Mouse (Mus musculus) stomach, embryonic 16.5 days (tissue): Measurements from ENCODE around the gene Manbal. TPM values are rescaled to one million over a fixed set of nuclear protein-coding genes. Genes with fewer than 3 reads are reported as not detected.
A peak's percentile ranks its signal among the peaks of the same experiment; 100 is the strongest.
"Not testable (repeated sequence)": the region's sequence is repeated elsewhere in the genome, so short reads cannot be mapped to it uniquely, and the experiment has no call there.

ENCODE experiments used
- ATAC-seq: fragments of 200-750 bp; cut with Nextera tagmentation; 2 replicates; pipeline ENCODE4 v1.8.0; 2017; ENCODE audit warnings: moderate number of reproducible peaks, moderate TSS enrichment; ENCODE audit not compliant: insufficient read depth, low FRiP score
- H3K27ac ChIP-seq: fragments of 300-500 bp; sonication (generic); 2 replicates; pipeline ENCODE4 v1.5.1; 2014; ENCODE audit warnings: low read length
- H3K27me3 ChIP-seq: fragments of 300-500 bp; sonication (generic); 2 replicates; pipeline ENCODE4 v1.6.1; 2014; ENCODE audit warnings: low read length, control low read depth, mixed read lengths; ENCODE audit not compliant: control insufficient read depth, insufficient read depth
- H3K36me3 ChIP-seq: fragments of 300-500 bp; sonication (generic); 2 replicates; pipeline ENCODE4 v1.6.1; 2014; ENCODE audit warnings: low read length; ENCODE audit not compliant: control insufficient read depth, insufficient read depth
- H3K4me1 ChIP-seq: fragments of 300-500 bp; sonication (generic); 2 replicates; pipeline ENCODE4 v1.6.1; 2014; ENCODE audit warnings: low read length, control low read depth, mixed read lengths; ENCODE audit not compliant: control insufficient read depth, insufficient read depth
- H3K4me2 ChIP-seq: fragments of 300-500 bp; sonication (generic); 2 replicates; pipeline ENCODE4 v1.6.1; 2014; ENCODE audit warnings: low read depth, low read length, mixed read lengths
- H3K4me3 ChIP-seq: fragments of 300-500 bp; sonication (generic); replicated peaks from 2 replicates; pipeline ENCODE4 v1.5.1; 2014; ENCODE audit warnings: mild to moderate bottlenecking, low read length
- H3K9ac ChIP-seq: fragments of 300-500 bp; sonication (generic); 2 replicates; pipeline ENCODE4 v1.6.1; 2014; ENCODE audit warnings: low read length
- H3K9me3 ChIP-seq: fragments of 300-500 bp; sonication (generic); replicated peaks from 2 replicates; pipeline ENCODE4 v1.6.1; 2016; ENCODE audit warnings: low read length, control low read depth; ENCODE audit not compliant: control insufficient read depth
- WGBS: fragments of 180-500 bp; shearing (Covaris S2); extraction: QIAGEN DNeasy Blood & Tissue Kit; methylation state at CpG from one replicate; pipeline ENCODE4 v1.1.7; 2014; 5-methylcytosine and 5-hydroxymethylcytosine counted together
- polyA plus RNA-seq: library from polyadenylated mRNA; unstranded; fragments of >200 nt; fragmentation: Nextera tagmentation; extraction: Ambion mirVana; gene quantifications from 2 replicates; pipeline ENCODE4 v1.2.1, GENCODE M21; 2015

Manbal gene
- polyA plus RNA-seq, 1 experiment from 2014 or later, result 78.0 TPM

DNA sequence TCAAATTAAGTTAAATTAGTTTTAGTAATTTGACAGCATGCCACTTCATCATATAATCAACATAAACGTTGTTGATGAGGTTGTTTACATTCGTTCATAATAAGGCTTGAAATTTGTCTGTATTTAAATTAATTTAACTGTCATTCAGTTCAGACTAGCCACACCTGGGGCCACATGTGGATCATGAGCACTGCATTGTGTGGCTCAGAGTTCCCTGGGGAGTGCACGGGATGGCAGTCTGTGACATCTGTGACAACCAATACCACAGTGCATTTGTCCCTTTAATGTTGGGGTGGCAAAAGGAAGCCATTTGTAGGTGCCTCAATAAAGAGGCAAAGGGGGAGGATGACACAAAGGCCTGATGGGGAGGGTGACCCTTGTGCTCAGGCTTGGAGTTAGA lies 9.6 kb downstream of the Manbal start:
- no peak for ATAC-seq
- Histone ChIP-seq H3K27me3 (no peaks in the 10 kb centered on the region), H3K4me2 (no peak overlapping the region), H3K27ac (no peak overlapping the region), H3K9me3 (no peaks in the 10 kb centered on the region), H3K36me3 (0 out of 2 replicates have a peak, but pooled peaks cover 4% of the 10 kb centered on the region), H3K9ac (no peak overlapping the region), H3K4me3 (no peak overlapping the region), H3K4me1 (peaks cover 24% of the 10 kb centered on the region)
- WGBS, result 58% methylated on average over 3 of the region's 3 CpGs

DNA sequence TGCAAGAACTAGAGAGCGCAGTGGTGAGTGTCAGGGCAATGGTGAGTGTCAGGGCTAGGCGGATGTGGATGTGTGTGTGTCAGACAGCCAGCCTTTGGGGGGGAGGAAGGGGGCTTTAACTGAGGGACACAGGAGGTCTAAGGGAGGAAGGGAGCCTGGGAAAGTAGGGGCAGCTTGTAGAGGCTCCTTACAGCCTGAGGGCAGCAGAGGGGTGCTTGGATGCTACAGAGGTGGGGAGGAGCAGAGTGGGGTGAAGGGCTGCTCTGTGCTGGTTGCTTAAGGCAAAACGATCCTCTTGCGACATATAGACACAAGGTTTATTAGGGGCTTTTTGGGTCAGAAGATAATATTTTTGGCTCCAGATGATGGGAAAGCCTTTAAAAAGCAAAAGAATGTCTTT lies 17.4 kb downstream of the Manbal start:
- no peaks in the 10 kb centered on the region for H3K9me3 ChIP-seq
- no peaks in the 10 kb centered on the region for H3K4me1 ChIP-seq
- ATAC-seq, result no peak
- no peak overlapping the region for H3K27ac ChIP-seq
- no peak overlapping the region for H3K4me3 ChIP-seq
- no peak overlapping the region for H3K4me2 ChIP-seq
- no peaks in the 10 kb centered on the region for H3K27me3 ChIP-seq
- no peak overlapping the region for H3K9ac ChIP-seq
- 86% methylated on average over 4 of the region's 4 CpGs for WGBS
- H3K36me3 ChIP-seq, result 0 out of 2 replicates have a peak, but pooled peaks cover 3% of the 10 kb centered on the region

DNA sequence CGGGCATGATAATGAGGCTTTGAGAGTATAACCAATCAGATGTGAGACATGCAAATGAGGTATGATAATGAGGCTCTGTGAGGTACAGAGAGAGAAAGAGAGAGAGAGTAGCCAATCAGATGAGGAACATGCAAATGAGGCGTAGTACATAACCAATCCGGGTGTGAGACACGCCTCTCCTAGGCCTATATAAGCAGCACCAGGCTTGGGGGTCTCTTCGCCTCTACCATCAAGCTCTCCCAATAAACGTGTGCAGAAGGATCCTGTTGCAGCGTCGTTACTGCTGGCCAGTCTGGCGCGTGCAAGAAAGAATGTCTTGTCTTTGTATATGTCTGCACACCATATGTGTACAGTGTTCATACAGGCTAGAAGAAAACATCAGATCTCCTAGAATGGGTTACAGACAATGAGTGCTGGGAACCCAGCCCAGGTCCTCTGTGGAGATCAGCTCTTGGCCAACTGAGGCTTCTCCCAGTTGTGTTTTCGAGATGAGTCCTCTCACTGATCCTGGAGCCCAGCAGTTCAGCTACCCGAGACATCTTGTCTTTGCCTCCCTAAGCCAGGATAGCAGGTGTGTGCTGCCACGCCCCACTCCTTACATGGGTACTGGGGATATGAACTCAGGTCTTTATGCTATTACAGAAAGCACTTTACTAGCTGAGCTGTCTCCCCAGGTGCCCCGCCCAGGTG lies 21.7 kb downstream of the Manbal start:
- not testable (repeated sequence) for H3K4me2 ChIP-seq, H3K4me1 ChIP-seq, H3K36me3 ChIP-seq, H3K4me3 ChIP-seq, H3K9me3 ChIP-seq, H3K27me3 ChIP-seq, H3K9ac ChIP-seq, H3K27ac ChIP-seq, ATAC-seq
- WGBS, result 92% methylated on average over 14 of the region's 14 CpGs

DNA sequence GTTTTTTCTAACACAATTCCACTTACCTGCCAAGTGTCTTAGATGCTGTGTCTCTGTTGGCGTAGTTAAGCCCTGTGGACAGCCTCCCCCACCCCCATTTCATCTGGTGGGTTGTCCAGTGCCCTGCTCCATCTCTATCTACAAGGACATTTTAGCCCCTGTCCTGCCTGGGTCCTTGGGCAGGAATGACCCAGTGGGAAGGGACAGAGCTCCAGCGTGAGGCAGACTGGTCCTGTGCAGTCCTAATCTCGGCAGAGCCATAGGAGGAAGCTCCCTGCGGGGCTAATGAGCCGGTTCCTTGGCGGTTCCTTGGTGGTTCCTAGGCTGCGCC lies 22.2 kb downstream of the Manbal start:
- Histone ChIP-seq H3K4me2 (no peak overlapping the region), H3K4me1 (peaks cover 11% of the 10 kb centered on the region), H3K27me3 (no peaks in the 10 kb centered on the region), H3K27ac (no peak overlapping the region), H3K4me3 (no peak overlapping the region), H3K9ac (no peak overlapping the region), H3K36me3 (0 out of 2 replicates have a peak, but pooled peaks cover 3% of the 10 kb centered on the region), H3K9me3 (no peaks in the 10 kb centered on the region)
- 91% methylated on average over 7 of the region's 7 CpGs for WGBS
- no peak for ATAC-seq

DNA sequence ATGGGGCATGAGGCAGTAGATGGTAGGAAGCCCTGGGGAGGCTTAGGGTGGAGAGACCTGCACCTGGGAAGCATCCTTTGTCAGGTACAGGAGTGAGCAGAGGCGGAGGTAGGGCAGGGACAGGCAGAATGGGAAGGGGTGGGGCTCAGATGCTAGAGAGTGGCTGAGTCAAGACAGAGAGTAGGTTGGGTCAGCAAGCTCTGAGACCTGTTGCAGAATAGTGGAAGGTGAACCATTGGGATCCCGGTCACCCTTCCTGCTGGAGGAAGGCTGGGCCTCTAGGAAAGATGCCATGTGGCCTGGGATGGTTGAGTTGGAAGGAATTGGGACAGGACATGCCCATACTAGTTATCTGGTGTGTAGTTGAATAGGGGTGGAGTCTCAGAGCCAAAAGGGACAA lies 24.9 kb downstream of the Manbal start:
- H3K4me3 ChIP-seq, result no peak overlapping the region
- no peak for ATAC-seq
- H3K9ac ChIP-seq, result no peak overlapping the region
- H3K9me3 ChIP-seq, result no peaks in the 10 kb centered on the region
- peaks cover 6% of the 10 kb centered on the region; the same call in 1 of the 2 replicates for H3K36me3 ChIP-seq
- H3K27ac ChIP-seq, result peak overlapping the region; percentile 31
- H3K4me1 ChIP-seq, result peaks cover 31% of the 10 kb centered on the region
- no peaks in the 10 kb centered on the region for H3K27me3 ChIP-seq
- WGBS, result 86% methylated on average over 2 of the region's 2 CpGs
- H3K4me2 ChIP-seq, result no peak overlapping the region

DNA sequence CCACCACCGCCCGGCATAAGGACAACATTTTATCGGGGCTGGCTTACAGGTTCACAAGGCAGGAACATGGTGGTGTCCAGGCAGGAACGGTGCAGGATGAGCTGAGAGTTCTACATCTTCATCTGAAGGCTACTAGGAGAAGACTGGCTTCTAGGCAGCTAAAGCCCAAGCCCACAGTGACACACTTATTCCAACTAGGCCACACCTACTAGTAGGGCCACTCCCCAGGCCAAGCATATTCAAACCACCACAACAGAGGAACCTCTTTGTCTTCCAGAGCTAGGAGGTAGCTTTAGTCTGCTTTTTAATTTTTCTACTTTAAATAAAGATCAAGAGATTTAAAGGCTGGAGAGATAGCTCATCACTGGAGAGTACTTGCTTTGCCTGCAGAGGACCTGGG lies 26.2 kb downstream of the Manbal start:
- Histone ChIP-seq H3K4me3 (no peak overlapping the region), H3K4me1 (peaks cover 31% of the 10 kb centered on the region), H3K9ac (no peak overlapping the region), H3K36me3 (peaks cover 14% of the 10 kb centered on the region), H3K9me3 (peaks cover 4% of the 10 kb centered on the region; the same call in 1 of the 2 replicates), H3K27me3 (no peaks in the 10 kb centered on the region), H3K4me2 (no peak overlapping the region), H3K27ac (peak overlapping the region; percentile 82)
- WGBS, result 97% methylated on average over 4 of the region's 4 CpGs
- no peak for ATAC-seq

DNA sequence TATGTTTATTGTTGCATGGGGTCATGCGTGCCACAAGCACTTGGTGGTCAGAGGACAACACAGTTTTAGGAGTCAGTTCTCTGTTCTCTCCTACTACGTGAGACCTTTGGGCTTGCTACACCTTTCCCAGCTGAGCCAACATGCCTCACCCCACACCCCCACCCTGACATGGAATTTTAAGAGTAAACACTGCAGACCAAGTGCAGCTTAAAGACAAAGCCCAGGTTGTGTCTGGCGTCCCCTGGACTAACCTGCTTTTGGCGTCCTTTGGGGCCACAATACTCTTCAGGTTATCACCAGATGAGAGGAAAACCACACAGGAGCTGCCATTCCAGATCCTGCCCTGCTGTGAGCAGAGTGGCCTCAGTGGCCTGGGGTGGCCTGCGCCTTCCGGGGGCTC lies 27.5 kb downstream of the Manbal start:
- H3K4me2 ChIP-seq, result no peak overlapping the region
- 44% methylated on average over 6 of the region's 6 CpGs for WGBS

DNA sequence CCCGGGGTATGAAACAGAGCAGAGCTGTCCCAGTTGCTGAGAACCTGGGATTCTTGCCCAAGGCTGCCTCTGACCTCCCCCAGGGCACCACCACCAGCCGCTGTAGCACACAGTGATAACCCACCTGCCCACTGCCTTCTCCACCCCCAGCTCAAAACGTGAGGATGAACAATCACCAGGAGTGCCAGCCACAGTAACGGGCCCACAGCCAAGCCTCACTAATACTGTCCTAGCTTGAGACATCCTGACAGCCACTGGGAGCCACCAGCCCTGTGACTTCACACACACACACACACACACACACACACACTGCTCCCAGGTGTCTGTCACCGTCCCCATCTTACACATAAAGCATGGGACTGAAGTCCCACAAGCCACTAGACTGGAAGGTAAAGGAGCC lies 28.0 kb downstream of the Manbal start:
- H3K4me1 ChIP-seq, result peaks cover 30% of the 10 kb centered on the region
- H3K9me3 ChIP-seq, result peaks cover 4% of the 10 kb centered on the region; the same call in 1 of the 2 replicates
- no peak overlapping the region; the same call in 1 of the 2 replicates for H3K9ac ChIP-seq
- H3K4me2 ChIP-seq, result no peak overlapping the region
- peak overlapping the region; percentile 82 for H3K27ac ChIP-seq
- 54% methylated on average over 5 of the region's 5 CpGs for WGBS
- peaks cover 17% of the 10 kb centered on the region for H3K36me3 ChIP-seq
- no peak overlapping the region for H3K4me3 ChIP-seq
- H3K27me3 ChIP-seq, result no peaks in the 10 kb centered on the region
- ATAC-seq, result no peak

More for the DNA sequence above, 27.5 kb downstream of the Manbal start:
- ATAC-seq, result peak; percentile 82; the same call in 1 of the 2 replicates
- Histone ChIP-seq H3K4me1 (peaks cover 31% of the 10 kb centered on the region), H3K27me3 (no peaks in the 10 kb centered on the region), H3K27ac (peak overlapping the region; percentile 82), H3K36me3 (peaks cover 17% of the 10 kb centered on the region), H3K9me3 (peaks cover 4% of the 10 kb centered on the region; the same call in 1 of the 2 replicates), H3K4me3 (no peak overlapping the region), H3K9ac (peak overlapping the region; percentile 7; the same call in 1 of the 2 replicates)

DNA sequence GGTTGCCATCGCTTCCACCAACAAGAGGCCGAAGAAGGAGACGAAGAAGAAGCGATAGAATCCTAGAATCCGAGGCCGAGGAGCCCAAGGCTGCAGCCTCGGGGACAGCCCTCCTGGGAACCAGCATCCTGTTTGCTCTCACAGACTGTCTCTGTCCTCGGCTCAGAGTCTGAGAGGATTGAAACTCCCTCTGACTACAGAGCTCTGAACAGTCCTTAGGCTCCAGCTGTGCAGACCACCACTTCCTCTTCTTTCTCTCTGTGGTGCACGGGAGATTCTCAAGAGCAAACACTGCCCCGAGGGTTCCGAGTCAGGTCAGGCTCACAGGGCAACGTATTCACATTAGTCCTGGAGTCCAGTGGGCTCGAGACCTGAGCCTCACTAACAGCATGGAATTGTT lies 28.6 kb downstream of the Manbal start:
- Histone ChIP-seq H3K4me2 (no peak overlapping the region), H3K27ac (peak overlapping the region; percentile 82; the same call in 1 of the 2 replicates), H3K27me3 (no peaks in the 10 kb centered on the region), H3K9me3 (peaks cover 4% of the 10 kb centered on the region; the same call in 1 of the 2 replicates), H3K4me3 (no peak overlapping the region), H3K36me3 (peaks cover 17% of the 10 kb centered on the region), H3K9ac (0 out of 2 replicates have a peak overlapping the region, but pooled peaks have one; percentile 7), H3K4me1 (peaks cover 29% of the 10 kb centered on the region)
- no peak for ATAC-seq
- WGBS, result 54% methylated on average over 13 of the region's 13 CpGs
